Mouse (Mus musculus) lung, embryonic 16.5 days (tissue): ENCODE measurements at regions not wholly inside any gene's neighbourhood (a gene's known extent, or its start where the extent isn't known, plus 50 kb on each side); places are given as distances from the start of the nearest gene placed in this dataset.

ENCODE experiments used
- ATAC-seq: fragments of 200-750 bp; cut with Nextera tagmentation; 2 replicates; pipeline ENCODE4 v1.8.0; 2017; ENCODE audit warnings: low read depth, mild to moderate bottlenecking, moderate library complexity
- H3K27ac ChIP-seq: fragments of 300-500 bp; sonication (generic); 2 replicates; pipeline ENCODE4 v1.5.1; 2014; ENCODE audit warnings: mild to moderate bottlenecking, control low read depth, low read length
- H3K27me3 ChIP-seq: fragments of 300-500 bp; sonication (generic); 2 replicates; pipeline ENCODE4 v1.6.1; 2014; ENCODE audit warnings: low read depth, low read length, mixed read lengths; ENCODE audit not compliant: control insufficient read depth, insufficient read depth
- H3K36me3 ChIP-seq: fragments of 300-500 bp; sonication (generic); 2 replicates; pipeline ENCODE4 v1.6.1; 2014; ENCODE audit warnings: low read length; ENCODE audit not compliant: control insufficient read depth, insufficient read depth
- H3K4me1 ChIP-seq: fragments of 300-500 bp; sonication (generic); replicated peaks from 2 replicates; pipeline ENCODE4 v1.6.1; 2014; ENCODE audit warnings: low read length, mixed read lengths; ENCODE audit not compliant: control insufficient read depth, insufficient read depth
- H3K4me2 ChIP-seq: fragments of 300-500 bp; sonication (generic); 2 replicates; pipeline ENCODE4 v1.6.1; 2014; ENCODE audit warnings: low read depth, low read length, control low read depth
- H3K4me3 ChIP-seq: fragments of 300-500 bp; sonication (generic); 2 replicates; pipeline ENCODE4 v1.5.1; 2014; ENCODE audit warnings: mild to moderate bottlenecking, low read length, control low read depth
- H3K9ac ChIP-seq: fragments of 300-500 bp; sonication (generic); 2 replicates; pipeline ENCODE4 v1.6.1; 2014; ENCODE audit warnings: low read length, control low read depth
- H3K9me3 ChIP-seq: fragments of 300-500 bp; sonication (generic); 2 replicates; pipeline ENCODE4 v1.6.1; 2016; ENCODE audit warnings: low read length; ENCODE audit not compliant: control insufficient read depth
- WGBS: fragments of 180-500 bp; shearing (Covaris S2); extraction: QIAGEN DNeasy Blood & Tissue Kit; methylation state at CpG from one replicate; pipeline ENCODE4 v1.1.7; 2014; 5-methylcytosine and 5-hydroxymethylcytosine counted together

- no peaks in the 10 kb centered on the region for H3K9me3 ChIP-seq
- no peaks in the 10 kb centered on the region for H3K36me3 ChIP-seq
- no peak overlapping the region for H3K4me2 ChIP-seq
- no peaks in the 10 kb centered on the region for H3K27me3 ChIP-seq
- no peak for ATAC-seq
- H3K27ac ChIP-seq, result no peak overlapping the region
- H3K4me1 ChIP-seq, result no peaks in the 10 kb centered on the region
- no peak overlapping the region for H3K4me3 ChIP-seq
- WGBS, result 84% methylated on average over 17 of the region's 17 CpGs
- H3K9ac ChIP-seq, result no peak overlapping the region
Measured at GRCm38 (mm10) chr5:91302114-91302513, 100.7 kb downstream of the Btc start.

- WGBS, result 61% methylated on average over 9 of the region's 9 CpGs
- Histone ChIP-seq H3K4me2 (no peak overlapping the region), H3K9ac (no peak overlapping the region), H3K27me3 (no peaks in the 10 kb centered on the region), H3K4me1 (no peaks in the 10 kb centered on the region), H3K27ac (no peak overlapping the region), H3K36me3 (no peaks in the 10 kb centered on the region), H3K9me3 (no peaks in the 10 kb centered on the region), H3K4me3 (no peak overlapping the region)
- ATAC-seq, result no peak
Measured at GRCm38 (mm10) chr5:91302943-91303342, 99.9 kb downstream of the Btc start.

- peak; percentile 64 for ATAC-seq
- 47% methylated on average over 5 of the region's 5 CpGs for WGBS
Measured at GRCm38 (mm10) chr5:91303702-91304101, 99.1 kb downstream of the Btc start.

GRCm38 (mm10) chr5:91307031-91307430 lies 95.8 kb downstream of the Btc start:
- WGBS, result 72% methylated on average over 3 of the region's 3 CpGs
- no peaks in the 10 kb centered on the region for H3K4me1 ChIP-seq
- H3K9ac ChIP-seq, result no peak overlapping the region
- H3K4me2 ChIP-seq, result no peak overlapping the region
- no peak overlapping the region for H3K27ac ChIP-seq
- no peaks in the 10 kb centered on the region for H3K36me3 ChIP-seq
- no peaks in the 10 kb centered on the region for H3K27me3 ChIP-seq
- no peak overlapping the region for H3K4me3 ChIP-seq
- ATAC-seq, result 0 out of 2 replicates have a peak, but pooled peaks have one; percentile 27
- H3K9me3 ChIP-seq, result no peaks in the 10 kb centered on the region

More at GRCm38 (mm10) chr5:91303702-91304101, 99.1 kb downstream of the Btc start:
- no peak overlapping the region for H3K9ac ChIP-seq
- H3K27me3 ChIP-seq, result no peaks in the 10 kb centered on the region
- H3K4me3 ChIP-seq, result no peak overlapping the region
- H3K9me3 ChIP-seq, result no peaks in the 10 kb centered on the region
- H3K4me2 ChIP-seq, result no peak overlapping the region
- H3K27ac ChIP-seq, result no peak overlapping the region
- H3K36me3 ChIP-seq, result no peaks in the 10 kb centered on the region
- H3K4me1 ChIP-seq, result no peaks in the 10 kb centered on the region
